Comparison of ENCODE assay signal across 8 mouse cellular contexts in genomic region chr10:120246994-120247750, GRCm38 (mm10). TPM values are rescaled to one million over a fixed set of nuclear protein-coding genes. Genes with fewer than 3 reads are reported as not detected.
DNase-seq lines count a peak whose midpoint lies in the region; ATAC-seq lines count a peak whose summit lies in the region.

No protein-coding gene starts in this region.

- no peak for ATAC-seq in forebrain, embryonic 12.5 days (ENCODE audit: low FRiP score)

- peak; percentile 47 for DNase-seq in forebrain, embryonic 10.5 days (ENCODE audit: extremely low spot score, low spot score)
- DNase-seq in CD4-positive helper T cell, adult 2 months (ENCODE audit: low read depth, low spot score) = peak; percentile 76
- DNase-seq in brain, embryonic 18.5 days (ENCODE audit: low read depth, low spot score) = peak; percentile 43
- peak; percentile 24 to 27 for DNase-seq in heart, adult 9 months (ENCODE audit: low spot score in 2 of 2)
- peak; percentile 71 to 80 for DNase-seq in kidney, postnatal 4 days
- DNase-seq in lung, postnatal 10 days = peak; percentile 76
- DNase-seq in right cerebral cortex, postnatal 4 days = peak; percentile 14

- H3K27me3 ChIP-seq in forebrain, embryonic 10.5 days (ENCODE audit: poor library complexity, severe bottlenecking) = no peaks in the 10 kb centered on the region
- H3K27me3 ChIP-seq in forebrain, embryonic 12.5 days = peaks cover 4% of the 10 kb centered on the region; the same call in 1 of the 2 replicates

- no peak overlapping the region for H3K4me2 ChIP-seq in forebrain, embryonic 12.5 days

- peak overlapping the region; percentile 54 for H3K27ac ChIP-seq in forebrain, embryonic 10.5 days
- no peak overlapping the region for H3K27ac ChIP-seq in forebrain, embryonic 12.5 days

- H3K9me3 ChIP-seq in forebrain, embryonic 10.5 days = peaks cover 2% of the 10 kb centered on the region; the same call in 1 of the 2 replicates
- no peaks in the 10 kb centered on the region for H3K9me3 ChIP-seq in forebrain, embryonic 12.5 days

- no peak overlapping the region for H3K4me3 ChIP-seq in forebrain, embryonic 10.5 days
- H3K4me3 ChIP-seq in forebrain, embryonic 12.5 days (replicated peaks) = no peak overlapping the region

- no peak overlapping the region for H3K9ac ChIP-seq in forebrain, embryonic 12.5 days

- 51% methylated on average over 9 of the region's 9 CpGs for WGBS in forebrain, embryonic 10.5 days
- 50% methylated on average over 9 of the region's 9 CpGs for WGBS in forebrain, embryonic 12.5 days

- H3K36me3 ChIP-seq in forebrain, embryonic 10.5 days (replicated peaks) = no peaks in the 10 kb centered on the region
- H3K36me3 ChIP-seq in forebrain, embryonic 12.5 days (replicated peaks) = no peaks in the 10 kb centered on the region

- peaks cover 20% of the 10 kb centered on the region for H3K4me1 ChIP-seq in forebrain, embryonic 10.5 days
- H3K4me1 ChIP-seq in forebrain, embryonic 12.5 days = peaks cover 8% of the 10 kb centered on the region; the same call in 1 of the 2 replicates

RNA-seq across cellular contexts. Expression of gene Llph, which starts 20.3 kb away (rescaled TPM):
- 67.2 and 68.3 TPM in 2 replicates for polyA plus RNA-seq in forebrain, embryonic 10.5 days (2016; fragmentation: Nextera tagmentation; extraction: Ambion mirVana)
- polyA plus RNA-seq in forebrain, embryonic 12.5 days (2016; fragmentation: Nextera tagmentation; extraction: Ambion mirVana) = 53.2 and 56.4 TPM in 2 replicates

RNA-seq across cellular contexts. Expression of gene Irak3, which starts 45.2 kb away (rescaled TPM):
- 0.17 and 0.50 TPM in 2 replicates for polyA plus RNA-seq in forebrain, embryonic 10.5 days (2016; fragmentation: Nextera tagmentation; extraction: Ambion mirVana)
- 0.38 and 0.51 TPM in 2 replicates for polyA plus RNA-seq in forebrain, embryonic 12.5 days (2016; fragmentation: Nextera tagmentation; extraction: Ambion mirVana)

RNA-seq across cellular contexts. Expression of gene Tmbim4, which starts 45.8 kb away (rescaled TPM):
- polyA plus RNA-seq in forebrain, embryonic 10.5 days (2016; fragmentation: Nextera tagmentation; extraction: Ambion mirVana) = 83.4 and 83.9 TPM in 2 replicates
- 61.6 and 66.9 TPM in 2 replicates for polyA plus RNA-seq in forebrain, embryonic 12.5 days (2016; fragmentation: Nextera tagmentation; extraction: Ambion mirVana)

Comparison
In these comparisons a context has a peak if more than half of its experiments do, and no peak if none do; other contexts are left out.
1. DNase-seq: peak in every context shown above with its lines; median percentile 76 in CD4-positive helper T cell, adult 2 months; 76 in lung, postnatal 10 days; 76 in kidney, postnatal 4 days; 47 in forebrain, embryonic 10.5 days; 43 in brain, embryonic 18.5 days; 26 in heart, adult 9 months; 14 in right cerebral cortex, postnatal 4 days.